Mouse (Mus musculus) liver, embryonic 11.5 days (tissue): ENCODE results near the gene Sobp. TPM values are rescaled to one million over a fixed set of nuclear protein-coding genes. Genes with fewer than 3 reads are reported as not detected.

Experiments
- ATAC-seq: fragments of 200-750 bp; cut with Nextera tagmentation; replicated peaks from 2 replicates; pipeline ENCODE4 v1.8.0; 2017; ENCODE audit warnings: moderate number of reproducible peaks, mild to moderate bottlenecking, moderate TSS enrichment, moderate library complexity; ENCODE audit not compliant: low FRiP score
- DNase-seq: peaks from one replicate; pipeline ENCODE4 v3.0.0-alpha.2; 2017; ENCODE audit warnings: low spot score
- H3K27ac ChIP-seq: fragments of 300-500 bp; sonication (generic); 2 replicates; pipeline ENCODE4 v1.5.1; 2014; ENCODE audit warnings: mild to moderate bottlenecking, low read depth, low read length, control low read depth
- H3K27me3 ChIP-seq: fragments of 300-500 bp; sonication (generic); replicated peaks from 2 replicates; pipeline ENCODE4 v1.6.1; 2014; ENCODE audit warnings: low read length, mixed read lengths; ENCODE audit not compliant: control insufficient read depth, insufficient read depth
- H3K36me3 ChIP-seq: fragments of 300-500 bp; sonication (generic); 2 replicates; pipeline ENCODE4 v1.6.1; 2014; ENCODE audit warnings: mild to moderate bottlenecking, low read length, moderate library complexity, mixed read lengths; ENCODE audit not compliant: control insufficient read depth, insufficient read depth
- H3K4me1 ChIP-seq: fragments of 300-500 bp; sonication (generic); replicated peaks from 2 replicates; pipeline ENCODE4 v1.6.1; 2014; ENCODE audit warnings: low read length, mixed read lengths; ENCODE audit not compliant: control insufficient read depth, insufficient read depth
- H3K4me2 ChIP-seq: fragments of 300-500 bp; sonication (generic); 2 replicates; pipeline ENCODE4 v1.6.1; 2014; ENCODE audit warnings: mild to moderate bottlenecking, control low read depth, moderate library complexity
- H3K4me3 ChIP-seq: fragments of 300-500 bp; sonication (generic); 2 replicates; pipeline ENCODE4 v1.5.1; 2014; ENCODE audit warnings: low read depth, low read length, control low read depth
- H3K9ac ChIP-seq: fragments of 300-500 bp; sonication (generic); 2 replicates; pipeline ENCODE4 v1.6.1; 2014; ENCODE audit warnings: low read depth, low read length, control low read depth
- H3K9me3 ChIP-seq: fragments of 300-500 bp; sonication (generic); 2 replicates; pipeline ENCODE4 v1.6.1; 2016; ENCODE audit warnings: low read length, inconsistent platforms, mixed read lengths; ENCODE audit not compliant: control insufficient read depth
- WGBS: fragments of 180-500 bp; shearing (Covaris S2); extraction: QIAGEN DNeasy Blood & Tissue Kit; methylation state at CpG from one replicate; pipeline ENCODE4 v1.1.7; 2014; 5-methylcytosine and 5-hydroxymethylcytosine counted together
- polyA plus RNA-seq: library from polyadenylated mRNA; unstranded; fragments of >200 nt; fragmentation: Nextera tagmentation; extraction: Ambion mirVana; gene quantifications from 2 replicates; pipeline ENCODE4 v1.2.1, GENCODE M21; 2014

Sobp gene
- polyA plus RNA-seq, 1 experiment from 2014 or later, result 0.45 TPM

- 88% methylated on average over 11 of the region's 11 CpGs for WGBS
- ATAC-seq, result no peak
- Histone ChIP-seq H3K4me1 (no peaks in the 10 kb centered on the region), H3K27me3 (no peaks in the 10 kb centered on the region), H3K9ac (no peak overlapping the region), H3K36me3 (no peaks in the 10 kb centered on the region), H3K4me3 (no peak overlapping the region), H3K4me2 (no peak overlapping the region), H3K9me3 (no peaks in the 10 kb centered on the region), H3K27ac (no peak overlapping the region)
- no peak for DNase-seq
Measured at GRCm38 (mm10) chr10:43148456-43148855, 25.9 kb downstream of the Sobp start.

DNA sequence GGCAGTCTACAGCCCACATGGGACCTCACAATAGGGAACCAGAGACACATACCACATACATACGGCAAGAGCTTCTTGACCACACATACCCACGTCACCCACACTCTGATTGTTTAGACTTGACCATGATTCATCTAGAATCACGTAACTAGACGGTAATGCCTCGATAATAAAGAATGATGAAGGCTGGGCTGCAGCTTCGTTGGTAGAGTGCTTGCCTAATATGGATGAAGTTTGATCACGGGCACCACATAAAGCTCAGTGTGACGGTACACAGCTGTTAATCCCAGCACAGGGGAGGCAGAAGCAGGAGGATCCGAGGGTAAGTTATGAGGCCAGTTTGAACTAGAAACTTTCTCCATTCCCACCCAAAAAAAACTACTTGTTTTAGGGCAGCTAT is 31.2 kb downstream of the Sobp start:
- Histone ChIP-seq H3K27me3 (no peaks in the 10 kb centered on the region), H3K9me3 (no peaks in the 10 kb centered on the region), H3K4me2 (no peak overlapping the region), H3K9ac (no peak overlapping the region), H3K36me3 (no peaks in the 10 kb centered on the region), H3K27ac (no peak overlapping the region), H3K4me1 (no peaks in the 10 kb centered on the region), H3K4me3 (no peak overlapping the region)
- 79% methylated on average over 9 of the region's 9 CpGs for WGBS
- ATAC-seq (no peak), DNase-seq (no peak)

DNA sequence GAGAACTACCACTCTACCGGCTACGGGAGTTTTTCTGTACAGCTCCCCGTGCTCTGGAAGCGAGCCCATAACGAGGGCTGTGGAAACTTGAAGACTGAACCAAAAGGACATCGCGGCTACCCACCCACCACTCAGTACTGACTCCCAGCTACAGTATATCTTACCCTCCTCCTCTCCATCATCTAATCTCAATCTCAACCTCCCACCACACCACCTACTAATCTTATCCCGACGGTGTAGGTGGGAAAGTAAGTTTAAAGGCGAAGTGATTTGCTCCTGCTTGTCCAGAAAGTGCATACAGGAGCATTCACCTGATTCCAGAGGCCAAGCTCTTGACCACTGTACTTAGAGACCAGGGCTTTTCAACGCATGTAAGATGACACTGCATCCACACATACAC is 40.3 kb downstream of the Sobp start:
- H3K4me3 ChIP-seq, result no peak overlapping the region
- no peak for DNase-seq
- H3K27ac ChIP-seq, result no peak overlapping the region
- no peaks in the 10 kb centered on the region for H3K27me3 ChIP-seq
- no peaks in the 10 kb centered on the region for H3K9me3 ChIP-seq
- no peaks in the 10 kb centered on the region for H3K4me1 ChIP-seq
- 83% methylated on average over 11 of the region's 11 CpGs for WGBS
- no peak for ATAC-seq
- H3K36me3 ChIP-seq, result no peaks in the 10 kb centered on the region
- H3K4me2 ChIP-seq, result no peak overlapping the region
- no peak overlapping the region for H3K9ac ChIP-seq

DNA sequence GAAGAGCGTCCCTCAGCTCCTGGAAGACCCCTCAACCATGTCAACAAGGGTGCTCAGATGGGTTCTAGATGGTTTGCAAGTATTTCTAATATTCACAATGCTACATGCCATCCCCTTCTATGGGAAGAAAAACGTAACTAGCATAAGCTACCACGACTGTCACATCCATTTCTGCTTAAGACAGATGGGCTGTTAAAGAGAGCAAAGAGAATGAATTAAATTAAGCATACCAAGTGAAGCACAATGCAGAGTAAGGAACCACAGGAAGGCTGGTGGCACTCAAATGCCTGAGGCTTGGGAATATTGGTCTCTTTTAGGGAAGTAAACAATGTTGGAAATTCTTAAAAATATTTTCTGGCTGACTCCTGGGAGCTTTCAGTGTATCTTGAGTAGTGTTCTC is 45.6 kb downstream of the Sobp start:
- no peak overlapping the region for H3K27ac ChIP-seq
- ATAC-seq, result no peak

GRCm38 (mm10) chr10:43124561-43124960 is 49.8 kb downstream of the Sobp start:
- no peak for ATAC-seq
- DNase-seq, result no peak
- WGBS, result 88% methylated on average over 7 of the region's 7 CpGs

More for the DNA sequence above, 45.6 kb downstream of the Sobp start:
- WGBS, result 76% methylated on average over 3 of the region's 3 CpGs
- Histone ChIP-seq H3K4me3 (no peak overlapping the region), H3K36me3 (no peaks in the 10 kb centered on the region), H3K4me1 (no peaks in the 10 kb centered on the region), H3K27me3 (no peaks in the 10 kb centered on the region), H3K9ac (no peak overlapping the region), H3K9me3 (no peaks in the 10 kb centered on the region), H3K4me2 (no peak overlapping the region)
- no peak for DNase-seq

GRCm38 (mm10) chr10:43124156-43124555 is 50.2 kb downstream of the Sobp start:
- H3K27ac ChIP-seq, result no peak overlapping the region
- H3K36me3 ChIP-seq, result no peaks in the 10 kb centered on the region
- no peak overlapping the region for H3K4me3 ChIP-seq
- no peak overlapping the region for H3K4me2 ChIP-seq
- 0 out of 2 replicates have a peak, but pooled peaks cover 3% of the 10 kb centered on the region for H3K4me1 ChIP-seq
- 82% methylated on average over 4 of the region's 4 CpGs for WGBS
- H3K27me3 ChIP-seq, result no peaks in the 10 kb centered on the region
- no peak for DNase-seq
- H3K9me3 ChIP-seq, result no peaks in the 10 kb centered on the region
- no peak for ATAC-seq
- H3K9ac ChIP-seq, result no peak overlapping the region

More at GRCm38 (mm10) chr10:43124561-43124960, 49.8 kb downstream of the Sobp start:
- Histone ChIP-seq H3K4me3 (no peak overlapping the region), H3K27me3 (no peaks in the 10 kb centered on the region), H3K27ac (no peak overlapping the region), H3K4me2 (no peak overlapping the region), H3K36me3 (no peaks in the 10 kb centered on the region), H3K4me1 (0 out of 2 replicates have a peak, but pooled peaks cover 3% of the 10 kb centered on the region), H3K9ac (no peak overlapping the region), H3K9me3 (no peaks in the 10 kb centered on the region)

DNA sequence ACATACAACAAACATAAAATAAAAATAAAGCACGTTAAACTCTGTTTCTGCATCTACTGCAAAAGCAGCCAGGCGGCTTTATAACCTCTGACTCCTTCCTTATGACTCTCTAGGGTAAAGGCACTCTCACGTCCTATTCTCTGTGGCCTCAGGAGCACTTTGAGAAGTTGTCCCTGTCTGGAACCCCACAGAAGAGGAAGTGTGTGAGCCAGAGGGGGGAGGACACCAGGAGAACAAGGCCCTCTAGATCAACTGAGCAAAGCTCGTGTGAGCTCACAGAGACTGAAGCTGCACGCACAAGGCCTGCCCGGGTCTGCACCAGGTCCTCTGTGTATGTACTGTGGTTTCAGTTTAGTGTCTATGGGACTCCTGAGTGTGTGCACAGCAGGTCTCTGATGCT is 50.9 kb downstream of the Sobp start:
- no peak overlapping the region for H3K4me3 ChIP-seq
- DNase-seq (no peak), ATAC-seq (no peak)
- WGBS, result 62% methylated on average over 6 of the region's 6 CpGs
- H3K9me3 ChIP-seq, result no peaks in the 10 kb centered on the region
- 0 out of 2 replicates have a peak, but pooled peaks cover 3% of the 10 kb centered on the region for H3K4me1 ChIP-seq
- H3K27me3 ChIP-seq, result no peaks in the 10 kb centered on the region
- no peaks in the 10 kb centered on the region for H3K36me3 ChIP-seq
- no peak overlapping the region for H3K27ac ChIP-seq
- no peak overlapping the region for H3K4me2 ChIP-seq
- no peak overlapping the region for H3K9ac ChIP-seq

GRCm38 (mm10) chr10:43120688-43121450 is 53.5 kb downstream of the Sobp start:
- H3K4me1 ChIP-seq, result 0 out of 2 replicates have a peak, but pooled peaks cover 3% of the 10 kb centered on the region
- DNase-seq (no peak), ATAC-seq (no peak)
- H3K36me3 ChIP-seq, result no peaks in the 10 kb centered on the region
- no peak overlapping the region for H3K4me3 ChIP-seq
- no peak overlapping the region for H3K27ac ChIP-seq
- H3K9me3 ChIP-seq, result no peaks in the 10 kb centered on the region
- 28% methylated on average over 8 of the region's 8 CpGs for WGBS
- no peaks in the 10 kb centered on the region for H3K27me3 ChIP-seq
- no peak overlapping the region for H3K9ac ChIP-seq
- no peak overlapping the region for H3K4me2 ChIP-seq
